In the genomic region with DNA sequence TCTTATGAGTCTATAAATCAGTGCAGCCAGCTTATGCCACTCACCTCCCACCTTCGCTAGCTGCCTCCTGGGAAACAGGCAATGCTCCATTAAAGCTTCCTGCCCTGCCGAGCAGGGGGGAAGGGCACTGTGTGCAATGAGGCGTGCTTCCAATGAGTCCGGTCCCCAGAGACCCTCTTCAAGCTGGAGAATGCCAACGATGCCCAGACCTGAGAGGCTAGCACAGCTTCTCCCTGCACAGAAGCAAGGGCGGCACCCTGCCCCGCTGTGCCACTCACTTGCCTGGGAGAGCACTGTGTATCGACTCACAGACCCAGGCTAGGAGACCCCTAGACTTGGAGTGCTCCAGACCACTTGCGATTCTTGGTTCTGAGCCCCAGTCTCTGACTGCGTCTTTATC, we compare ENCODE assay signal across 14 mouse cellular contexts.
DNase-seq lines count a peak whose midpoint lies in the region; ATAC-seq and TF ChIP-seq lines count a peak whose summit lies in the region.
"Had no signal": no experiment of that assay in that cellular context is flagged by ENCODE, and none has a peak within 500 bp of the region (broad histone marks: within the 10 kb centered on the region; RNA-seq: fewer than 3 reads in every experiment).

No protein-coding gene starts in this region.

- no peak overlapping the region for H3K27ac ChIP-seq in heart, embryonic 10.5 days
- no peak overlapping the region for H3K27ac ChIP-seq in midbrain, embryonic 13.5 days
- H3K27ac ChIP-seq in midbrain, embryonic 11.5 days (ENCODE audit: low read depth, low read length), result no peak overlapping the region
- H3K27ac ChIP-seq in limb, embryonic 10.5 days, result no peak overlapping the region
- H3K27ac ChIP-seq: liver, embryonic 15.5 days had no signal

- no peaks in the 10 kb centered on the region for H3K9me3 ChIP-seq in heart, embryonic 10.5 days
- no peaks in the 10 kb centered on the region for H3K9me3 ChIP-seq in midbrain, embryonic 13.5 days
- H3K9me3 ChIP-seq in midbrain, embryonic 11.5 days (ENCODE audit: control insufficient read depth, low read length), result no peaks in the 10 kb centered on the region
- H3K9me3 ChIP-seq in limb, embryonic 10.5 days (replicated peaks), result no peaks in the 10 kb centered on the region
- H3K9me3 ChIP-seq: liver, embryonic 15.5 days had no signal

- H3K4me1 ChIP-seq in heart, embryonic 10.5 days, result peaks cover 5% of the 10 kb centered on the region; the same call in 1 of the 2 replicates
- H3K4me1 ChIP-seq in midbrain, embryonic 13.5 days (replicated peaks), result 0 out of 2 replicates have a peak, but pooled peaks cover 3% of the 10 kb centered on the region
- H3K4me1 ChIP-seq in midbrain, embryonic 11.5 days (ENCODE audit: control insufficient read depth, insufficient read depth, low read length), result no peaks in the 10 kb centered on the region
- H3K4me1 ChIP-seq in limb, embryonic 10.5 days, result peaks cover 12% of the 10 kb centered on the region
- H3K4me1 ChIP-seq: liver, embryonic 15.5 days had no signal

- 62% methylated on average over 10 of the region's 10 CpGs for WGBS in heart, embryonic 10.5 days
- WGBS in midbrain, embryonic 13.5 days, result 67% methylated on average over 10 of the region's 10 CpGs
- 75% methylated on average over 10 of the region's 10 CpGs for WGBS in midbrain, embryonic 11.5 days
- 81% methylated on average over 10 of the region's 10 CpGs for whole genome bisulfite sequencing in limb, embryonic 10.5 days

- ATAC-seq in midbrain, embryonic 13.5 days, result peak; percentile 30; the same call in 1 of the 2 replicates
- ATAC-seq in midbrain, embryonic 11.5 days (ENCODE audit: low FRiP score), result no peak
- ATAC-seq: forebrain, embryonic 14.5 days had no signal

- no peak for TF ChIP-seq POLR2A in brain, embryonic 14.5 days (IDR thresholded peaks at IDR 0.05; ENCODE audit: borderline replicate concordance, extremely low read depth, insufficient read depth, insufficient read length, poor library complexity, severe bottlenecking)

- peak; percentile 65 for DNase-seq in heart, embryonic 10.5 days (ENCODE audit: low spot score)
- no peak for DNase-seq in heart, adult 8-10 months (ENCODE audit: low spot score)
- DNase-seq in midbrain, embryonic 11.5 days (ENCODE audit: low spot score, missing footprints), result no peak
- DNase-seq in brain, embryonic 14.5 days (ENCODE audit: low read depth), result peak; percentile 8
- DNase-seq in limb, embryonic 10.5 days (ENCODE audit: low spot score), result peak; percentile 26
- no peak for DNase-seq in right cerebral cortex, postnatal 14 days
- DNase-seq in yolk sac, embryonic 10.5 days (ENCODE audit: low spot score), result no peak
- DNase-seq: adrenal gland, adult 8-10 months; gastrocnemius, postnatal 10 days; lung, postnatal 36 days had no signal

- no peaks in the 10 kb centered on the region for H3K27me3 ChIP-seq in heart, embryonic 10.5 days (ENCODE audit: insufficient read depth, poor library complexity, severe bottlenecking)
- H3K27me3 ChIP-seq in midbrain, embryonic 13.5 days, result no peaks in the 10 kb centered on the region
- H3K27me3 ChIP-seq in midbrain, embryonic 11.5 days (ENCODE audit: control insufficient read depth, insufficient read depth, low read length), result no peaks in the 10 kb centered on the region
- no peaks in the 10 kb centered on the region for H3K27me3 ChIP-seq in limb, embryonic 10.5 days (ENCODE audit: low read depth, poor library complexity, severe bottlenecking)
- H3K27me3 ChIP-seq: CH12.LX; liver, embryonic 15.5 days had no signal

- no peak overlapping the region for H3K9ac ChIP-seq in midbrain, embryonic 13.5 days (replicated peaks)
- H3K9ac ChIP-seq in midbrain, embryonic 11.5 days (ENCODE audit: low read length), result no peak overlapping the region
- H3K9ac ChIP-seq: liver, embryonic 15.5 days had no signal

- no peak for TF ChIP-seq CTCF in brain, embryonic 14.5 days (IDR thresholded peaks at IDR 0.05; ENCODE audit: borderline replicate concordance, extremely low read depth, insufficient read depth, insufficient read length)

- no peak overlapping the region for H3K4me2 ChIP-seq in midbrain, embryonic 13.5 days (replicated peaks)
- no peak overlapping the region for H3K4me2 ChIP-seq in midbrain, embryonic 11.5 days
- H3K4me2 ChIP-seq: liver, embryonic 15.5 days had no signal

- no peak overlapping the region for H3K4me3 ChIP-seq in heart, embryonic 10.5 days
- no peak overlapping the region for H3K4me3 ChIP-seq in midbrain, embryonic 13.5 days (replicated peaks)
- H3K4me3 ChIP-seq in midbrain, embryonic 11.5 days (ENCODE audit: low read depth, low read length), result no peak overlapping the region
- no peak overlapping the region for H3K4me3 ChIP-seq in limb, embryonic 10.5 days
- H3K4me3 ChIP-seq: liver, embryonic 15.5 days had no signal

- no peaks in the 10 kb centered on the region for H3K36me3 ChIP-seq in heart, embryonic 10.5 days
- H3K36me3 ChIP-seq in midbrain, embryonic 13.5 days, result no peaks in the 10 kb centered on the region
- no peaks in the 10 kb centered on the region for H3K36me3 ChIP-seq in midbrain, embryonic 11.5 days (ENCODE audit: control insufficient read depth, insufficient read depth, low read length)
- H3K36me3 ChIP-seq in limb, embryonic 10.5 days, result no peaks in the 10 kb centered on the region
- H3K36me3 ChIP-seq: liver, embryonic 15.5 days had no signal

Comparison
In these comparisons a context has a peak if more than half of its experiments do, and no peak if none do; other contexts are left out.
1. DNase-seq: peak in heart, embryonic 10.5 days (single experiment), brain, embryonic 14.5 days (single experiment) and limb, embryonic 10.5 days (single experiment); none in heart, adult 8-10 months (single experiment), midbrain, embryonic 11.5 days (single experiment), right cerebral cortex, postnatal 14 days (single experiment) and yolk sac, embryonic 10.5 days (single experiment).